8 mouse cellular contexts compared by ENCODE assay signal in genomic region chr6:38925719-38926118, GRCm38 (mm10). TPM values are rescaled to one million over a fixed set of nuclear protein-coding genes. Genes with fewer than 3 reads are reported as not detected.
A peak's percentile ranks its signal among the peaks of the same experiment; 100 is the strongest.
DNase-seq lines count a peak whose midpoint lies in the region; ATAC-seq lines count a peak whose summit lies in the region.

No protein-coding gene starts in this region.

- no peak overlapping the region for H3K9ac ChIP-seq in heart, embryonic 15.5 days
- H3K9ac ChIP-seq in midbrain, embryonic 12.5 days (replicated peaks) = no peak overlapping the region

- no peaks in the 10 kb centered on the region for H3K36me3 ChIP-seq in heart, embryonic 15.5 days
- H3K36me3 ChIP-seq in hindbrain, embryonic 10.5 days = no peaks in the 10 kb centered on the region
- no peaks in the 10 kb centered on the region for H3K36me3 ChIP-seq in midbrain, embryonic 12.5 days

- H3K4me3 ChIP-seq in heart, embryonic 15.5 days = peak overlapping the region; percentile 9; the same call in 1 of the 2 replicates
- H3K4me3 ChIP-seq in hindbrain, embryonic 10.5 days = peak overlapping the region; percentile 42
- peak overlapping the region; percentile 16; the same call in 1 of the 2 replicates for H3K4me3 ChIP-seq in midbrain, embryonic 12.5 days

- H3K4me1 ChIP-seq in heart, embryonic 15.5 days (replicated peaks) = peaks cover 35% of the 10 kb centered on the region
- peaks cover 6% of the 10 kb centered on the region; the same call in 1 of the 2 replicates for H3K4me1 ChIP-seq in hindbrain, embryonic 10.5 days (replicated peaks)
- no peaks in the 10 kb centered on the region for H3K4me1 ChIP-seq in midbrain, embryonic 12.5 days

- DNase-seq in heart, postnatal 4 days = no peak
- peak; percentile 24 for DNase-seq in NIH3T3 (ENCODE audit: low read depth)
- peak; percentile 27 for DNase-seq in hindbrain, embryonic 10.5 days (ENCODE audit: low spot score)
- DNase-seq in yolk sac, embryonic 10.5 days (ENCODE audit: low spot score) = no peak
- DNase-seq in layer of hippocampus, postnatal 14 days (ENCODE audit: low spot score in 2 of 2) = no peak
- no peak for DNase-seq in kidney, adult 18-20 months

- no peaks in the 10 kb centered on the region for H3K9me3 ChIP-seq in heart, embryonic 15.5 days (replicated peaks)
- H3K9me3 ChIP-seq in hindbrain, embryonic 10.5 days = no peaks in the 10 kb centered on the region
- H3K9me3 ChIP-seq in midbrain, embryonic 12.5 days = no peaks in the 10 kb centered on the region

- 71% methylated on average over 7 of the region's 7 CpGs for WGBS in heart, embryonic 15.5 days
- WGBS in hindbrain, embryonic 10.5 days = 57% methylated on average over 7 of the region's 7 CpGs
- 58% methylated on average over 7 of the region's 7 CpGs for WGBS in midbrain, embryonic 12.5 days

- H3K27me3 ChIP-seq in heart, embryonic 15.5 days = no peaks in the 10 kb centered on the region
- H3K27me3 ChIP-seq in hindbrain, embryonic 10.5 days (ENCODE audit: insufficient read depth, poor library complexity, severe bottlenecking) = no peaks in the 10 kb centered on the region
- H3K27me3 ChIP-seq in midbrain, embryonic 12.5 days = no peaks in the 10 kb centered on the region

- no peak for ATAC-seq in heart, embryonic 15.5 days (replicated peaks; ENCODE audit: insufficient number of reproducible peaks, insufficient read depth, low FRiP score, low read depth)
- ATAC-seq in midbrain, embryonic 12.5 days (ENCODE audit: low FRiP score, low read depth) = no peak

- H3K27ac ChIP-seq in heart, embryonic 15.5 days = no peak overlapping the region
- peak overlapping the region; percentile 37; the same call in 1 of the 2 replicates for H3K27ac ChIP-seq in hindbrain, embryonic 10.5 days
- no peak overlapping the region for H3K27ac ChIP-seq in midbrain, embryonic 12.5 days (replicated peaks)

- H3K4me2 ChIP-seq in heart, embryonic 15.5 days = peak overlapping the region; percentile 35
- H3K4me2 ChIP-seq in midbrain, embryonic 12.5 days (replicated peaks) = peak overlapping the region; percentile 41

RNA-seq across cellular contexts. Expression of gene Hipk2, which starts 49.8 kb away (rescaled TPM):
- polyA plus RNA-seq in heart, embryonic 15.5 days (2015; fragmentation: Nextera tagmentation; extraction: Ambion mirVana) = 8.8 and 11.2 TPM in 2 replicates
- total RNA-seq in heart, postnatal 4 days (2021) = 10 to 100 TPM; 73.4 to 75.5 TPM
- 28.5 and 29.6 TPM in 2 replicates for polyA plus RNA-seq in hindbrain, embryonic 10.5 days (2016; fragmentation: Nextera tagmentation; extraction: Ambion mirVana)
- polyA plus RNA-seq in midbrain, embryonic 12.5 days (2016; fragmentation: Nextera tagmentation; extraction: Ambion mirVana) = 36.7 and 40.4 TPM in 2 replicates
- total RNA-seq in layer of hippocampus, postnatal 14 days (2021) = 10 to 100 TPM; 60.4 to 62.3 TPM

RNA-seq across cellular contexts. Expression of gene Tbxas1, which starts 50.5 kb away (rescaled TPM):
- polyA plus RNA-seq in heart, embryonic 15.5 days (2015; fragmentation: Nextera tagmentation; extraction: Ambion mirVana) = 1.5 and 2.9 TPM in 2 replicates
- 1 to 10 TPM in 1 of 2 experiments, under 1 TPM in 1; 0.72 to 1.2 TPM for total RNA-seq in heart, postnatal 4 days (2021)
- polyA plus RNA-seq in hindbrain, embryonic 10.5 days (2016; fragmentation: Nextera tagmentation; extraction: Ambion mirVana) = 1.1 and 1.9 TPM in 2 replicates
- 2.2 TPM in 2 replicates for polyA plus RNA-seq in midbrain, embryonic 12.5 days (2016; fragmentation: Nextera tagmentation; extraction: Ambion mirVana)
- total RNA-seq in layer of hippocampus, postnatal 14 days (2021) = 1 to 10 TPM; 1.9 to 3.1 TPM

Comparison
In these comparisons a context has a peak if more than half of its experiments do, and no peak if none do; other contexts are left out.
1. DNase-seq: peak in NIH3T3 (single experiment) and hindbrain, embryonic 10.5 days (single experiment); none in heart, postnatal 4 days (single experiment), yolk sac, embryonic 10.5 days (single experiment), layer of hippocampus, postnatal 14 days (0 of 2) and kidney, adult 18-20 months (single experiment).
2. Peak in every context shown above with its lines, with median percentiles within 50 percentile points of each other: H3K4me3 ChIP-seq.